Mouse (Mus musculus) lung, adult 2 months (tissue): ENCODE measurements around the gene Tspan32. TPM values are rescaled to one million over a fixed set of nuclear protein-coding genes. Genes with fewer than 3 reads are reported as not detected.

Experiments used
- DNase-seq: peaks from one replicate; pipeline ENCODE4 v3.0.0; 2022
- H3K4me1 ChIP-seq: fragments of 200-500 bp; 2 replicates; pipeline ENCODE4 v1.6.1; 2011; ENCODE audit warnings: low read length; ENCODE audit not compliant: control insufficient read depth, insufficient read depth
- H3K4me3 ChIP-seq: fragments of 200-500 bp; replicated peaks from 2 replicates; pipeline ENCODE3; 2011; ENCODE audit warnings: low read depth, mild to moderate bottlenecking, control low read depth, low read length; ENCODE audit errors: extremely low read depth
- CTCF ChIP-seq: fragments of 200-500 bp; IDR thresholded peaks from 2 replicates; pipeline ENCODE4 v1.5.1; 2011; ENCODE audit warnings: mild to moderate bottlenecking, low read length, control low read depth; ENCODE audit not compliant: insufficient read depth
- POLR2A ChIP-seq: fragments of 200-500 bp; IDR thresholded peaks from 2 replicates; pipeline ENCODE4 v1.6.1; 2011; ENCODE audit warnings: low read depth, mild to moderate bottlenecking, control low read depth, low read length, borderline replicate concordance; ENCODE audit errors: extremely low read depth
- WGBS: fragments of 180-500 bp; shearing (Covaris S2); methylation state at CpG from one replicate; pipeline ENCODE4 v1.1.7; 2018; 5-methylcytosine and 5-hydroxymethylcytosine counted together
- polyA plus RNA-seq: library from polyadenylated mRNA; depleted of rRNA; stranded (reverse); fragments of >200 nt; gene quantifications from 2 replicates; pipeline ENCODE4 v1.2.3, GENCODE M21; 2012

Gene Tspan32
- polyA plus RNA-seq, 1 experiment: 11.5 TPM

DNA sequence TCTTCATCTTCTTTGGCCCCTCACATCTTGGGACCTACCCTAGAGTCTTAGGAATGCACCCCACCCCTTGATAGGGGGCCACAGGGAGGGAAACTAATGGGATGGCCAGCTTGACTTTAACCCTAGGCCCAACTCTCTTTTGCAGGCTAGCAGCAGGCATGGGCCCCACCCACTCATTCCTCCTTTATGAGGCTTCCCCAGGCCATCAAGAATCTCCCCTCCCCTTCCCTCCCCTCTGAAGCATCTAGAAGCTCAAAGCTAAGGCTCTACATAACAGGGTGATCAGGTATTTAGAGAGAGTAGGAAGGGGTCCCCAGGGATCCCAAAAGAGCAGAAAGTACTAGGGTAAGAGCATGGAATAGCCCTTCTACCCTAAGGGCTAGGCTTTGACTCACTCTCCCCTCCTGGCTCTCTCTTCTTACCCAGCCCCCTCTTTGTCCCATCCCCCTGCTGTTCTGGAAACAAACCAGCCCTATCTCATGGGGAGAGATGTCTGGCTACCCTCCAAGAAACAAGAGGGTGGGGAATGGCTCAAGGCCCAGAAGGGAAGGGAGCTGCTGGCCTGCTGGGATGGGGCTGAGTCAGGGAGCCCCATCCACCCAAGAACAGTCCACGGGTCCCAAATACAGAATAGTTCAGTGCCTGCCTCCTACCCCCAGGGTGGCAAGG is 11.0 kb downstream of the Tspan32 start:
- WGBS: 10% methylated on average over 1 of the region's 1 CpGs
- peak; percentile 55 for DNase-seq
- TF ChIP-seq POLR2A (no peak), CTCF (no peak)
- Histone ChIP-seq H3K4me1 (peaks cover 17% of the 10 kb centered on the region), H3K4me3 (no peak overlapping the region)

DNA sequence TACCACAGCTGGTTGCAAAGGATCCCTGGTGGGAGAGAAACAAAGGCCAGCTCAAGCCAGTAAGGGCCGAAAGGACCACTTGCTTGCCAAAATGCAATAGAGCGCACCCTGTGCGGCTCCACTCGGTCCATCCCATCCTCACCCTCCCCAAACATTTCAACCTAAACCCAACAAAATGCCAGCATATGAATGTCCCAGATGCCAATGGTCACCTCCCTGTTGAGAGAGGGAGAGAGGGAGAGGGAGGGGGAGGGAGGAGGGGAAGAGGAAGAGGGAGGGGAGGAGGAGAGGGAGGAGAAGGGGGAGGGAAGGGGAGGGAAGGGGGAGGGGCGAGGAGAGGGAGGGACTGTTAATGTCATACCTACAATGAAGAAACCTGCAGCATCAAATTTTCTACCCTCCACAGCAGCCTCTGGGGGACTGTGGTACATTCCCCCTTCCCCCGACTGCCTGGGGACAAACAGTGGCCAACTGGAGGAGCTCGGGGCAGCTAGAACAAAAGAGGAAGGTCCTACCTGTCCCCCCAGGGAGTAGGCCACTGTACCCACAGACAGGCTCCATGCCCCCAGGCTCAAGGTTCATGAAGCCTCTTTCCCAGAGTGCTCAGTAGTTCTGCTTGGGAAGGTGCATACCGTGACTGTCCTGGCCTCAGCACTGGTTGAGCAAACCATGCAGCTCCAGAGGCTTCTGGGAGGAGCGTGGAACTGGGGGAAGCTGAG is 11.7 kb downstream of the Tspan32 start:
- H3K4me3 ChIP-seq: no peak overlapping the region
- DNase-seq: no peak
- TF ChIP-seq CTCF: no peak
- TF ChIP-seq POLR2A: no peak

DNA sequence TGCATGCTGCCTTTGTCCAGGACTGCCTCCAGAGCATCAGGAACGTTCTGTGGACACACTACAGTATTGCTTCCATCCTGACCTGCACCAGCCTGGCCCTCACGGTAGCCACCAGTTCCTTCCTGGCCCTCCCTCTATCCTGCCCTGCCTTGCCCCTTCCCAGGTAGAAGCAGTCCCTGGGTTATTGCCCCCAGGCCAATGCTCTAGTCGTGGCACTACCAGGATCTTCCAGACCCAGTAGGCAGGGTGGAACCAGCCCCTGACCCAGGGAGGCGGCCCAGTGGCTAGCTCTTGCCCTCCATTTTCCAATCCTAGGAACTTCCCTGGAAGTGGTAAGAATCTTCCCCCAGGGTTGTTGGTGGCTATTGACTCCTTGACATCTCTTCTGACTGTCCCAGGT is 12.3 kb downstream of the Tspan32 start:
- DNase-seq: no peak
- no peak for TF ChIP-seq CTCF
- TF ChIP-seq POLR2A: no peak
- WGBS: 77% methylated on average over 4 of the region's 4 CpGs
- peaks cover 17% of the 10 kb centered on the region for H3K4me1 ChIP-seq
- H3K4me3 ChIP-seq: no peak overlapping the region

More for the DNA sequence above, 11.7 kb downstream of the Tspan32 start:
- peaks cover 17% of the 10 kb centered on the region for H3K4me1 ChIP-seq
- 59% methylated on average over 9 of the region's 9 CpGs for WGBS

DNA sequence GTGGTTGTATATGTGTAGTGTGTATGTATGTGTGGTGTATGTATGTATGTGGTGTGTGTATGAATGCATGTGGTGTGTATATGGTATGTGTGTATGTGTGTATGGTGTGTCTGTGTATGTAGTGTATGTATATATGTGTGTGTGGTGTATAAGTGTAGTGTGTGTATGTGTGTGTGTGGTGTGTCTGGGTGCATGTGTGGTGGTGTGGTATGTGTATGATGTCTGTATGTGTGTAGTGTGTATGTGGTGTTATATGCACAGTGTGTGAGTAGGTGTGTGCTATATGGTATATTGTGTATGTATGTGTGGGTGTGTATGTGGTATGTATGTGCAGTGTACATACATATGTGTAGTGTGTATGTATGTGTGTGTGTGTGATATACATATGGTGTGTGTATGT is 15.2 kb downstream of the Tspan32 start:
- TF ChIP-seq POLR2A: no peak
- no peak for TF ChIP-seq CTCF
- DNase-seq: no peak
- Histone ChIP-seq H3K4me1 (peaks cover 9% of the 10 kb centered on the region), H3K4me3 (no peak overlapping the region)

DNA sequence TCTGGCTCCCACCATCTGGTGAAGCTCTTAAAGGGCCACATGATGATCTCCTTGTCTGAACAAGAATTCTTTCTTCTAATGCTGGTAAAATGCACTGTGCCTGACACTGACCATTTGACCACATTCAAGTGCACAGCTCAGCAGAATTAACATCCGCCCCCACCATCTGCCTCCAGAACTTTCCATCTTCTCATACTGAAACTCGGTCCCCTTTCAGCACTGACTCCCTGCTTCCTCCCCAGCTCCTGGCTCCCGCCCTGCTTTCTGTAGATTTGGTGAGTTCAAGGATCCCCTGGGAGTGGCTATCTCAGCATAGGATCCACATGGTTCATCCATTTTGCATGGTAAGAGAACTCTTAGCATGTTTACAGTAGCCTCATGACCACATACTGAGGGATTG is 15.9 kb downstream of the Tspan32 start:
- no peak for DNase-seq
- no peak overlapping the region for H3K4me3 ChIP-seq
- WGBS: 81% methylated on average over 3 of the region's 3 CpGs
- no peak for TF ChIP-seq POLR2A
- no peak for TF ChIP-seq CTCF
- H3K4me1 ChIP-seq: peaks cover 8% of the 10 kb centered on the region

DNA sequence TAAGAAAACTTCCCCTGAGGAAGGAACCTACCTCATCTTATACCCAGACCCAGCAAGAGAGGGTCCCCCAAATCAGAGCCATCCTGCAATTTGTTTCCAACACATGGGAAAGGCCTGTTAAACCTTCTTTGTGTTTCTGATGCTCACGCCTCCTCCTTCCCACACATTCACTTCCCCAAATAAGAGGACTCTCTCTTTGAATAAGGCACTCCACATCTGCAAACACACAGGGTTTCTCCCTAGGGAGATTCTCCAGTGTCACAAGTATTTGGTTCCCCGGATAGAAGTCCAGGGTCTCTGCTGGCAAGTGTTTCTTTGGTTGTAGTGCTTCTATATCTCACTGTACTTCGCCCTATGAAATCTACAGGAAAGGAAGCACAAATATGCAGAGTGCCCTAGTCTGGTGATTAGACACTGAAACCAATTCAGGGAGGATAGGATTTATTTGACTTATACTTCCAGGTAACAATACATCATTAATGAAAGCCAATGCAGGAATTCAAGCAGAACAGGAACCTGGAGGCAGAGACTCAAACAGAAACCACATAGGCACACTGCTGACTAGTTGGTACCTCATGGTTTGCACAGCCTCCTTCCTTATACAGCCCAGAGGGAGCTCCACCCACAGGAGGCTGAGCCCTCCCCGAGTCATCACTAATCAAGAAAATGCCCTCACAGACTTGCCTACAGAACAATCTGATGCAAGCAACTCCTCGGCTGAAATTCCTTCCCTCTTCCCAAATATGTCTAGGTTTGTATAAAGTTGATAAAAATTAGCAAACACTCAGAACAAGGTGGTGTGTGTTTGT is 16.7 kb downstream of the Tspan32 start:
- DNase-seq: no peak
- TF ChIP-seq POLR2A (no peak), CTCF (no peak)
- no peak overlapping the region for H3K4me3 ChIP-seq
- WGBS: 49% methylated on average over 5 of the region's 5 CpGs
- H3K4me1 ChIP-seq: peaks cover 4% of the 10 kb centered on the region; the same call in 1 of the 2 replicates

DNA sequence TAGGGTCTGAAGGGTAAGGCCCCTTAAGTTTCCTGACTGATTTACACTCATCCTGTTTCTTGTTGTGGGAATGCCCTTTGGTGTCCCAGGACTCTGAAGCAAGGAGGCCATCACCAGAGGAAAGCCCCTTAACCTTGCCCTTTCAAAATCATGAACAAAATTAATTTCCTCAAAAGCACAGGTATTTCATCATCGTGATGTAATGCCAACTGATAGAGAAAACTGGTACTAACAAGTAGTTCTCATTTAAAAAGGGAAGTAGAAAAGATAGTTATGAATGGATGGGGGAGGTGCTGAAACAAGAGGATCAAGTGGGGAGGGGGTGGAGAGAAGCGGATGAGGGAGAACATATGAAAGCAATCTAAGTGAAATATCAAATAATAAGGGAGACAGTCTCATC is 18.7 kb downstream of the Tspan32 start:
- no peak overlapping the region for H3K4me3 ChIP-seq
- DNase-seq: no peak
- no peaks in the 10 kb centered on the region for H3K4me1 ChIP-seq
- TF ChIP-seq POLR2A: no peak
- no peak for TF ChIP-seq CTCF
- WGBS: 88% methylated on average over 2 of the region's 2 CpGs

DNA sequence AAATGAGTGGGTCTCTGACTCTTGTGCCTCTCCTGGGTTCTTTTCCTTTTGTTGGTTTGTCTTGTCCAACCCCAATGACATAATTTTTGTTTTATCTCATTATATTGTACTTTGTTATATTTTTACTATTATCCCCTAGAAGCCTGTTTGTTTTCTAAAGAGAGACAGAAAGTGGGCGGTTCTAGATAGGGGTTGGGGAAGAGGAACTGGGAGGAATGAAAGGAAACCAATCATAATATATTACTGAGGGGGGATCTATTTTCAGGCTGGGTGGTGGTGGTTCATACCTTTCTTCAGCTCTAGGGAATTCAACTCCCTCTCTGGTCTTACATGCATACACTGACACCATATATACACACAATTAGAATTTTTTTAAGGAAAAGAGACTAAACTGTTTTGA is 19.4 kb downstream of the Tspan32 start:
- Histone ChIP-seq H3K4me1 (no peaks in the 10 kb centered on the region), H3K4me3 (no peak overlapping the region)
- no peak for DNase-seq
- 97% methylated on average over 1 of the region's 1 CpGs for WGBS
- TF ChIP-seq CTCF: no peak

DNA sequence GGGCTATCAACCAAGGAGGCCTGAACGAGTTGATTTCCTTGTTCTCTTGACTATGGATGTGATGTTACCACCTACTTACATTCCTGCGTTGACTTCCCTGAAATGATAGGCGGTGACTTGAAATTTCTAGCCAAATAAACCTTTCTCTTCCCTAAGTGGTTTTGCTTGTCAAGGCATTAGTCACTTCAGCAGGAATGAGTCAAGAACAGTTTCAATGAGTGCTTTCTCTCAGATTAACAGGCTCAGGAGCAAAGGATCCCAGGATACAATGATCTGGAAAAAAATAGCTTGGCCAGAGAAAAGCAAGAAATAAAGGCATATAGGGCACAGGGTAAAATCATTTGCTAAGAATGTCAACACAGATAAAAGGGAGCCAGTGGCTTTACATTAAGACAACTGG is 20.6 kb downstream of the Tspan32 start:
- Histone ChIP-seq H3K4me1 (no peaks in the 10 kb centered on the region), H3K4me3 (no peak overlapping the region)
- TF ChIP-seq POLR2A: no peak
- no peak for TF ChIP-seq CTCF
- 69% methylated on average over 3 of the region's 3 CpGs for WGBS
- DNase-seq: no peak

DNA sequence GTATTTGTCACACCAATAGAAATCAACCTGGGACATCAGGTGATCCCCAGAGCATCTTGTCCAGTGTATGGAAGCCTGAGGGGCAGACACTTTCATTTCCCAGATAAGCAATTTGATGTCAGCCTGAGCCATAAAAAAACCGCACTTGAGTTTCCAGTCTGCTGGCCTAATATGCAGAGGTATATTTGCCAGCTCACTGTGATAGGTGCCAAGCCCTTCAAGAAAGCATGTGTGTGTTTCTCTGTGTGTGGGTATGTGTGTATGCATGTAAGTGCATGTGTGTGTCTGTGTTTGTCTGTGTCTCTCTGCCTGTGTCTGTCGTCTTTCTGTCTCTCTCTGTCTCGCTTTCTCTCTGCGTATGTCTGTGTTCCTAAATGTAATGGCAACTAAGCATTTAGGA is 22.4 kb downstream of the Tspan32 start:
- no peak overlapping the region for H3K4me3 ChIP-seq
- H3K4me1 ChIP-seq: no peaks in the 10 kb centered on the region; the same call in 1 of the 2 replicates
- TF ChIP-seq POLR2A (no peak), CTCF (no peak)
- WGBS: 89% methylated on average over 4 of the region's 4 CpGs
- DNase-seq: no peak
